Mouse (Mus musculus): ENCODE measurements at regions not wholly inside any gene's neighbourhood (a gene's known extent, or its start where the extent isn't known, plus 50 kb on each side); places are given as distances from the start of the nearest gene placed in this dataset.
A peak's percentile ranks its signal among the peaks of the same experiment; 100 is the strongest.

DNA sequence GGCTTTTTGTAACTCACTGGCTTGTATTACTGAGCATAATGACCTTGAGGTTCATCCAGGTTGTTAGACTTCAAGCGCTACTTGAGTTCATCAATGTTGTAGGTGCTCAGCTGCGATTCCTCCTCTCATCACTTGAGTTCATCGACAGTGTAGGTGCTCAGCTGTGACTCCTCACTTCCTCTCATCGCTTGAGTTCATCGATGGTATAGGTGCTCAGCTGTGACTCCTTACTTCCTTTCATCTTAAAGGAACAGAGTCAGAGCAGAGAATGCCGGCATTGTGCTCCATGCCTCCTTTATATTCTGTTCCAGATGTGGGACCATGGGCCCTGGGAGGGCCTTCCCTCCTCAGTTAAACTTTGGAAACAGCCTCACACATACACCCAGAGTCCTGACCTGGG, 79.4 kb downstream of the Matn1 start:
- H3K36me3 ChIP-seq (replicated peaks in 1 of 2; ENCODE audit: control insufficient read depth in 1 of 2, insufficient read depth in 1 of 2, low read length in 1 of 2): no peaks in the 10 kb centered on the region

DNA sequence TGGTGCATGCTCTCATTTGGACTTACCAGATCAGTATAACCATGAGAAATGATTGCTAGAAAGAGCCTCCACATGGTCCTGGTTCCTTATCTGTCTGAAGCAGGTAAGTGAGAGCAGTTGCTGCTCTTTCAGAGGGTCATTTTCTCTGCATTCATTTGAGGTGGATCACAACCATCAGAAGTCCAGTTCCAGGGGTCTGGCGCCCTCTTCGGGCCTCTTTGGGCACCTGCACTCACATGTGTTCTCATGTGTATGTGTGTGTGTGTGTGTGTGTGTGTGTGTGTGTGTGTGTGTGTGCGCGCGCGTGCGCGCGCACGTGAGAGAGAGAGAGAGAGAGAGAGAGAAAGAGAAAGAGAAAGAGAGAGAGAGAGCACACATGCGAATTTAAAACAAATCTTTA, 92.1 kb downstream of the Matn1 start:
- TF ChIP-seq BHLHE40 (IDR thresholded peaks at IDR 0.05; ENCODE audit: low read depth, low read length) (no peak), KAT2A (IDR thresholded peaks at IDR 0.05; ENCODE audit: insufficient replicate concordance, low read length) (no peak), RAD21 (IDR thresholded peaks at IDR 0.05; ENCODE audit: low read depth, low read length) (peak; percentile 22), CHD2 (IDR thresholded peaks at IDR 0.05; ENCODE audit: low read length) (no peak), SMC3 (IDR thresholded peaks at IDR 0.05; ENCODE audit: low read depth, low read length) (peak; percentile 13), NRF1 (IDR thresholded peaks at IDR 0.05; ENCODE audit: low read depth, low read length) (no peak), CTCF (conservative IDR thresholded peaks at IDR 0.05 in 1 of 2, IDR thresholded peaks at IDR 0.05 in 1 of 2; ENCODE audit: low read depth in 2 of 2, low read length in 2 of 2) (peak in 1 of 2 experiments; percentile 38; a peak in 2 of 4 replicates)
- dilution Hi-C loops (cut with MboI; ENCODE audit: extremely low pct_ligation_motif_present, extremely low pct_unique_long_range_greater_than_20kb, low sequenced_read_pairs) (no loop called here), in situ Hi-C loops (cut with MboI; ENCODE audit: low pct_ligation_motif_present, low pct_unique_long_range_greater_than_20kb, low sequenced_read_pairs) (no loop called here)
- Histone ChIP-seq H3K27me3 (replicated peaks) (peaks cover 83% of the 10 kb centered on the region), H3K4me2 (ENCODE audit: insufficient read depth, low read depth, poor library complexity, severe bottlenecking) (no peak overlapping the region), H3K9me3 (replicated peaks; ENCODE audit: low read length) (peaks cover 4% of the 10 kb centered on the region), H3K79me2 (replicated peaks; ENCODE audit: control insufficient read depth, extremely low read depth, insufficient read depth, poor library complexity, severe bottlenecking) (no peaks in the 10 kb centered on the region), H3K4me1 (ENCODE audit: control insufficient read depth in 1 of 2, insufficient read depth in 2 of 2) (no peaks in the 10 kb centered on the region), H3K36me3 (replicated peaks in 1 of 2; ENCODE audit: control insufficient read depth in 1 of 2, insufficient read depth in 1 of 2, low read length in 1 of 2) (no peaks in the 10 kb centered on the region), H3K4me3 (replicated peaks in 1 of 3; ENCODE audit: low read depth in 2 of 3, low read length in 2 of 3, poor library complexity in 1 of 3) (no peak overlapping the region), H3K27ac (ENCODE audit: insufficient read depth, low read depth) (no peak overlapping the region), H3K9ac (ENCODE audit: insufficient read depth, low read depth) (no peak overlapping the region)
- DNase-seq (ENCODE audit: extremely low read depth): no peak

More for the DNA sequence above, 79.4 kb downstream of the Matn1 start:
- no peak overlapping the region for H3K9ac ChIP-seq (ENCODE audit: insufficient read depth, low read depth)
- 0 out of 2 replicates have a peak overlapping the region, but pooled peaks have one; percentile 11 for H3K4me2 ChIP-seq (ENCODE audit: insufficient read depth, low read depth, poor library complexity, severe bottlenecking)
- dilution Hi-C loops (cut with MboI; ENCODE audit: extremely low pct_ligation_motif_present, extremely low pct_unique_long_range_greater_than_20kb, low sequenced_read_pairs): no loop called here
- no peaks in the 10 kb centered on the region for H3K4me1 ChIP-seq (ENCODE audit: control insufficient read depth in 1 of 2, insufficient read depth in 2 of 2)
- peaks cover 89% of the 10 kb centered on the region for H3K27me3 ChIP-seq (replicated peaks)
- H3K9me3 ChIP-seq (replicated peaks; ENCODE audit: low read length): no peaks in the 10 kb centered on the region
- TF ChIP-seq E2F4 (IDR thresholded peaks at IDR 0.05; ENCODE audit: insufficient replicate concordance, low read depth, low read length) (no peak), PAX5 (IDR thresholded peaks at IDR 0.05; ENCODE audit: low read length) (no peak), BHLHE40 (IDR thresholded peaks at IDR 0.05; ENCODE audit: low read depth, low read length) (no peak), SMC3 (IDR thresholded peaks at IDR 0.05; ENCODE audit: low read depth, low read length) (no peak), IRF4 (IDR thresholded peaks at IDR 0.05; ENCODE audit: low read depth, low read length) (no peak), ZC3H11A (IDR thresholded peaks at IDR 0.05; ENCODE audit: low read depth, low read length) (no peak), MYC (IDR thresholded peaks at IDR 0.05; ENCODE audit: low read depth, low read length) (no peak), RAD21 (IDR thresholded peaks at IDR 0.05; ENCODE audit: low read depth, low read length) (no peak), POLR2AphosphoS2 (IDR thresholded peaks at IDR 0.05; ENCODE audit: low read depth, low read length) (no peak), NELFE (IDR thresholded peaks at IDR 0.05; ENCODE audit: low read depth, low read length) (no peak), ELF1 (IDR thresholded peaks at IDR 0.05; ENCODE audit: low read depth, low read length) (peak; percentile 56), MAX (IDR thresholded peaks at IDR 0.05; ENCODE audit: low read length) (no peak), ZNF384 (IDR thresholded peaks at IDR 0.05; ENCODE audit: low read depth, low read length) (no peak), USF1 (IDR thresholded peaks at IDR 0.05; ENCODE audit: low read depth, low read length) (no peak), UBTF (IDR thresholded peaks at IDR 0.05; ENCODE audit: low read depth, low read length) (no peak), SIN3A (IDR thresholded peaks at IDR 0.05; ENCODE audit: low read length) (peak; percentile 72), MXI1 (IDR thresholded peaks at IDR 0.05; ENCODE audit: low read depth, low read length) (no peak), HCFC1 (IDR thresholded peaks at IDR 0.05; ENCODE audit: low read depth, low read length) (peak; percentile 71), MEF2A (IDR thresholded peaks at IDR 0.05; ENCODE audit: borderline replicate concordance, low read depth, low read length) (no peak)
- peak; percentile 28 for DNase-seq (ENCODE audit: extremely low read depth)
- in situ Hi-C loops (cut with MboI; ENCODE audit: low pct_ligation_motif_present, low pct_unique_long_range_greater_than_20kb, low sequenced_read_pairs): no loop called here
- H3K27ac ChIP-seq (ENCODE audit: insufficient read depth, low read depth): no peak overlapping the region
- no peaks in the 10 kb centered on the region for H3K79me2 ChIP-seq (replicated peaks; ENCODE audit: control insufficient read depth, extremely low read depth, insufficient read depth, poor library complexity, severe bottlenecking)
- H3K4me3 ChIP-seq (replicated peaks in 1 of 3; ENCODE audit: low read depth in 2 of 3, low read length in 2 of 3, poor library complexity in 1 of 3): no peak overlapping the region

All from CH12.LX (cell line).